Mouse (Mus musculus): Measurements from ENCODE around the gene Polr3h. TPM values are rescaled to one million over a fixed set of nuclear protein-coding genes. Genes with fewer than 3 reads are reported as not detected.
A peak's percentile ranks its signal among the peaks of the same experiment; 100 is the strongest.

Gene Polr3h
- total RNA-seq, 2 experiments from 2014 or later = 5.9 to 6.3 TPM

GRCm38 (mm10) chr15:81842275-81842674 lies 83.8 kb downstream of the Polr3h start:
- no peak for DNase-seq

DNA sequence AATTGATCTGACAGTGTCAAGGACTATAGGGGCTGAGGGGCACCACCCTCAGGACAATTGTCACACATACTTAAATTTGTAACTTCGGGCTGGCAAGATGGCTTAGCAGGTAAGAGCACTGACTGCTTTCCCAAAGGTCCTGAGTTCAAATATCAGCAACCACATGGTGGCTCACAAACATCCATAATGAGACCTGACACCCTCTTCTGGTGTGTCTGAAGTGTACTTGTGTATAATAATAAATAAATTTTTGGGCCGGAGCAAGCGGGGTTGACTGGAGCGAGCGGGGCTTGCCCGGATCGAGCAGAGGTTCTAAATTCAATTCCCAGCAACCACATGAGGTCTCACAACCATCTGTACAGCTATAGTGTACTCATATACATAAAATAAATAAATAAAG lies 85.7 kb downstream of the Polr3h start:
- no peak for DNase-seq

DNA sequence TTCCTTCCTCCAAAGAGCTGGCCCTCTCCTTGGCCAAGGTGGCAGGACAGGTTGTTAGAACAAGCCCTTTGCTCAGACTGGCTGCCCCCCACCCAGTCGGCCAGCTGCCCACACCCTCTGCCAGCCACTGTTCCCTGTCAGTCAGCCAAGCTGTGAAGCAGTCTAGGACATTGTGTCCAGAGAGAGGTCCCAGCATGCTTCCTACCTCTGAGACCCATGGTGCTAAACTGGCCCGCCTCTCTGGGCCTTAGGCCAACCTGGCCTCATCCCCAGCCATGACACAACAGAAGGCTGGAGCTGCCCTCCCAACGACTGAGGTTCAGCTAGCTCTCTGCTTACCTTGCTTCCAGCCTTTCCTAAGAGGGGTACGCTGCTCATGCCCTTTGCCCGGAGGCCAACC lies 86.4 kb downstream of the Polr3h start:
- DNase-seq = peak; percentile 97

GRCm38 (mm10) chr15:81838554-81839235 lies 87.3 kb downstream of the Polr3h start:
- no peak for DNase-seq

Other genes starting within 250 kb of the Polr3h start
- 1 to 10 TPM in 1 of 2 experiments, under 1 TPM in 1; 0.70 to 1.2 TPM for gene Chadl, start 229.0 kb downstream of the Polr3h start, total RNA-seq (2021)
- 10 to 100 TPM; 29.1 to 29.5 TPM for gene Zc3h7b, start 181.2 kb downstream of the Polr3h start, total RNA-seq (2021)
- gene Rangap1, start 180.7 kb downstream of the Polr3h start, total RNA-seq (2021) = 10 to 100 TPM; 18.7 to 23.1 TPM
- 100 to 1,000 TPM; 113 to 168 TPM for gene Tef, start 123.8 kb downstream of the Polr3h start, total RNA-seq (2021)
- 10 to 100 TPM; 47.4 to 85.8 TPM for gene Tob2, start 67.4 kb downstream of the Polr3h start, total RNA-seq (2021)
- 10 to 100 TPM; 35.3 to 40.3 TPM for gene Phf5a, start 54.3 kb downstream of the Polr3h start, total RNA-seq (2021)
- gene Aco2, start 53.9 kb downstream of the Polr3h start, total RNA-seq (2021) = 1,000 to 10,000 TPM; 1,158 to 1,247 TPM
- gene Csdc2, start 10.5 kb upstream of the Polr3h start, total RNA-seq (2021) = 1 to 10 TPM; 1.8 to 2.6 TPM
- 10 to 100 TPM; 11.9 to 21.6 TPM for gene Pmm1, start 34.7 kb upstream of the Polr3h start, total RNA-seq (2021)
- gene 1700029P11Rik, start 54.3 kb upstream of the Polr3h start, total RNA-seq (2021) = not detected
- 10 to 100 TPM; 20.8 to 24.9 TPM for gene Xrcc6, start 61.6 kb upstream of the Polr3h start, total RNA-seq (2021)
- gene Desi1, start 107.6 kb upstream of the Polr3h start, total RNA-seq (2021) = 10 to 100 TPM; 19.0 to 25.7 TPM
- gene Snu13, start 121.4 kb upstream of the Polr3h start, total RNA-seq (2021) = 10 to 100 TPM; 44.6 to 48.5 TPM
- not detected for gene 4930407I10Rik, start 132.9 kb upstream of the Polr3h start, total RNA-seq (2021)
- under 1 TPM; 0.08 to 0.24 TPM for gene Mei1, start 143.8 kb upstream of the Polr3h start, total RNA-seq (2021)
- 10 to 100 TPM in 1 of 2 experiments, 1 to 10 TPM in 1; 8.0 to 16.5 TPM for gene Ccdc134, start 201.7 kb upstream of the Polr3h start, total RNA-seq (2021)
- 10 to 100 TPM; 12.1 to 14.1 TPM for gene Srebf2, start 220.9 kb upstream of the Polr3h start, total RNA-seq (2021)